22 mouse cellular contexts compared by ENCODE assay signal in genomic region chr19:10433225-10433624, GRCm38 (mm10). TPM values are rescaled to one million over a fixed set of nuclear protein-coding genes. Genes with fewer than 3 reads are reported as not detected.
DNase-seq lines count a peak whose midpoint lies in the region; ATAC-seq and TF ChIP-seq lines count a peak whose summit lies in the region.
"Had no signal": no experiment of that assay in that cellular context is flagged by ENCODE, and none has a peak within 500 bp of the region (broad histone marks: within the 10 kb centered on the region; RNA-seq: fewer than 3 reads in every experiment).

No protein-coding gene starts in this region.

- H3K4me1 ChIP-seq in midbrain, embryonic 10.5 days: peaks cover 24% of the 10 kb centered on the region
- 0 out of 2 replicates have a peak, but pooled peaks cover 4% of the 10 kb centered on the region for H3K4me1 ChIP-seq in midbrain, embryonic 14.5 days (ENCODE audit: control insufficient read depth, insufficient read depth, low read length)
- peaks cover 21% of the 10 kb centered on the region for H3K4me1 ChIP-seq in heart, embryonic 11.5 days (ENCODE audit: control insufficient read depth, insufficient read depth, low read length)
- H3K4me1 ChIP-seq in heart, postnatal 0 days (ENCODE audit: control insufficient read depth, insufficient read depth): peaks cover 18% of the 10 kb centered on the region
- H3K4me1 ChIP-seq: hindbrain, embryonic 15.5 days had no signal

- no peak for TF ChIP-seq EP300 in heart, postnatal 0 days (IDR thresholded peaks at IDR 0.05; ENCODE audit: low read depth)

- 86% methylated on average over 7 of the region's 7 CpGs for WGBS in midbrain, embryonic 10.5 days
- 80% methylated on average over 7 of the region's 7 CpGs for WGBS in midbrain, embryonic 14.5 days
- WGBS in heart, embryonic 11.5 days (ENCODE audit: insufficient replicate concordance): 33% methylated on average over 7 of the region's 7 CpGs
- WGBS in heart, postnatal 0 days: 23% methylated on average over 7 of the region's 7 CpGs

- H3K4me3 ChIP-seq in midbrain, embryonic 10.5 days: no peak overlapping the region
- H3K4me3 ChIP-seq in midbrain, embryonic 14.5 days (replicated peaks; ENCODE audit: low read depth, low read length): no peak overlapping the region
- H3K4me3 ChIP-seq in heart, embryonic 11.5 days (ENCODE audit: low read depth, low read length): no peak overlapping the region
- H3K4me3 ChIP-seq in heart, postnatal 0 days (ENCODE audit: low read depth, low read length): no peak overlapping the region
- H3K4me3 ChIP-seq: hindbrain, embryonic 15.5 days; limb, embryonic 13.5 days; liver, embryonic 12.5 days; midbrain, embryonic 13.5 days had no signal

- intact Hi-C loops in heart, postnatal 14 days (cut with DNase I): no loop called here

- H3K9me3 ChIP-seq in midbrain, embryonic 10.5 days (replicated peaks): no peaks in the 10 kb centered on the region
- no peaks in the 10 kb centered on the region for H3K9me3 ChIP-seq in midbrain, embryonic 14.5 days (ENCODE audit: control insufficient read depth, low read length)
- no peaks in the 10 kb centered on the region for H3K9me3 ChIP-seq in heart, embryonic 11.5 days (replicated peaks; ENCODE audit: control insufficient read depth, low read length)
- no peaks in the 10 kb centered on the region for H3K9me3 ChIP-seq in heart, postnatal 0 days (replicated peaks; ENCODE audit: control insufficient read depth, low read length)
- H3K9me3 ChIP-seq: G1E; hindbrain, embryonic 15.5 days; limb, embryonic 13.5 days; liver, embryonic 12.5 days; midbrain, embryonic 13.5 days had no signal

- no peak overlapping the region for H3K4me2 ChIP-seq in midbrain, embryonic 14.5 days (ENCODE audit: low read length)
- H3K4me2 ChIP-seq in heart, embryonic 11.5 days: no peak overlapping the region; the same call in 1 of the 2 replicates
- H3K4me2 ChIP-seq in heart, postnatal 0 days (ENCODE audit: low read depth, low read length): no peak overlapping the region
- H3K4me2 ChIP-seq: hindbrain, embryonic 15.5 days; limb, embryonic 13.5 days; liver, embryonic 12.5 days; midbrain, embryonic 13.5 days had no signal

- no peak for ATAC-seq in midbrain, embryonic 14.5 days (ENCODE audit: low FRiP score, low TSS enrichment)
- no peak for ATAC-seq in heart, embryonic 11.5 days (replicated peaks; ENCODE audit: insufficient number of reproducible peaks, low FRiP score, low TSS enrichment)
- ATAC-seq in heart, postnatal 0 days (ENCODE audit: insufficient read depth, low read depth): peak; percentile 13
- ATAC-seq: liver, embryonic 12.5 days; midbrain, embryonic 13.5 days had no signal

- H3K27me3 ChIP-seq in midbrain, embryonic 10.5 days (ENCODE audit: low read depth, poor library complexity, severe bottlenecking): peaks cover 33% of the 10 kb centered on the region
- H3K27me3 ChIP-seq in midbrain, embryonic 14.5 days (ENCODE audit: control insufficient read depth, insufficient read depth, low read length): no peaks in the 10 kb centered on the region
- H3K27me3 ChIP-seq in heart, embryonic 11.5 days (ENCODE audit: control insufficient read depth, insufficient read depth, low read length): peaks cover 21% of the 10 kb centered on the region
- H3K27me3 ChIP-seq in heart, postnatal 0 days (ENCODE audit: control insufficient read depth, insufficient read depth, low read length): no peaks in the 10 kb centered on the region
- H3K27me3 ChIP-seq: hindbrain, embryonic 15.5 days had no signal

- H3K27ac ChIP-seq in midbrain, embryonic 10.5 days (replicated peaks): 0 out of 2 replicates have a peak overlapping the region, but pooled peaks have one; percentile 42
- H3K27ac ChIP-seq in midbrain, embryonic 14.5 days (replicated peaks; ENCODE audit: low read depth, low read length): no peak overlapping the region
- H3K27ac ChIP-seq in heart, embryonic 11.5 days (ENCODE audit: low read depth, low read length): no peak overlapping the region
- H3K27ac ChIP-seq in heart, postnatal 0 days (ENCODE audit: low read depth): peak overlapping the region; percentile 61
- H3K27ac ChIP-seq: hindbrain, embryonic 15.5 days; limb, embryonic 13.5 days; liver, embryonic 12.5 days; midbrain, embryonic 13.5 days had no signal

- TF ChIP-seq CTCF in heart, postnatal 0 days (IDR thresholded peaks at IDR 0.05; ENCODE audit: low read depth): no peak

- DNase-seq in heart, adult 18-20 months: peak; percentile 56 to 61
- no peak for DNase-seq in heart, postnatal 14 days
- no peak for DNase-seq in midbrain, embryonic 10.5 days (ENCODE audit: low spot score)
- DNase-seq in midbrain, embryonic 14.5 days: no peak
- no peak for DNase-seq in heart, postnatal 0 days (ENCODE audit: low spot score)
- DNase-seq in thymus, postnatal 0 days (ENCODE audit: low spot score): no peak
- no peak for DNase-seq in MN1 (ENCODE audit: low spot score)
- DNase-seq: adrenal gland, adult 2 months; embryo, embryonic 11 days; gastrocnemius, postnatal 14 days; kidney, adult 2 months; kidney, postnatal 14 days; lung, adult 18-20 months; lung, postnatal 10 days; thymus, adult 18-20 months had no signal

- H3K36me3 ChIP-seq in midbrain, embryonic 10.5 days: no peaks in the 10 kb centered on the region
- peaks cover 3% of the 10 kb centered on the region; the same call in 1 of the 2 replicates for H3K36me3 ChIP-seq in midbrain, embryonic 14.5 days (ENCODE audit: control insufficient read depth, insufficient read depth, low read length)
- no peaks in the 10 kb centered on the region for H3K36me3 ChIP-seq in heart, embryonic 11.5 days (ENCODE audit: control insufficient read depth, insufficient read depth, low read length)
- no peaks in the 10 kb centered on the region for H3K36me3 ChIP-seq in heart, postnatal 0 days (replicated peaks; ENCODE audit: control insufficient read depth, insufficient read depth, low read length)
- H3K36me3 ChIP-seq: G1E; hindbrain, embryonic 15.5 days; limb, embryonic 13.5 days; liver, embryonic 12.5 days; midbrain, embryonic 13.5 days had no signal

- H3K9ac ChIP-seq in midbrain, embryonic 14.5 days (replicated peaks; ENCODE audit: low read length): no peak overlapping the region
- 0 out of 2 replicates have a peak overlapping the region, but pooled peaks have one; percentile 28 for H3K9ac ChIP-seq in heart, embryonic 11.5 days (ENCODE audit: low read depth, low read length)
- H3K9ac ChIP-seq in heart, postnatal 0 days (replicated peaks; ENCODE audit: low read depth, low read length): no peak overlapping the region
- H3K9ac ChIP-seq: hindbrain, embryonic 15.5 days; limb, embryonic 13.5 days; liver, embryonic 12.5 days had no signal

RNA-seq across cellular contexts. Expression of gene Lrrc10b, which starts 24.0 kb away (rescaled TPM):
- 1 to 10 TPM; 1.7 to 5.7 TPM for total RNA-seq in heart, adult 18-20 months (2021)
- total RNA-seq in heart, postnatal 14 days (2021): 1 to 10 TPM; 1.4 to 2.6 TPM
- polyA plus RNA-seq in midbrain, embryonic 10.5 days (2016; fragmentation: Nextera tagmentation; extraction: Ambion mirVana): 0.70 and 1.4 TPM in 2 replicates
- polyA plus RNA-seq in midbrain, embryonic 14.5 days (2014; fragmentation: Nextera tagmentation; extraction: Ambion mirVana): 0.91 and 1.1 TPM in 2 replicates
- 0.19 TPM in 1 of 2 replicates, not detected in the other for polyA plus RNA-seq in heart, embryonic 11.5 days (2014; fragmentation: Nextera tagmentation; extraction: Ambion mirVana)
- total RNA-seq in heart, postnatal 0 days (2014; rRNA removed; ENCODE audit: low replicate concordance): 1.9 TPM in 1 of 2 replicates, not detected in the other
- polyA plus RNA-seq in heart, postnatal 0 days (2015; fragmentation: Nextera tagmentation; extraction: Ambion mirVana): 0.08 and 0.18 TPM in 2 replicates
- polyA plus RNA-seq in thymus, postnatal 0 days (2015; fragmentation: Nextera tagmentation; extraction: Ambion mirVana): 0.08 and 0.17 TPM in 2 replicates
- total RNA-seq: G1E; hematopoietic stem cell, adult 5-6 weeks had no signal
- polyA plus RNA-seq: G1E had no signal

RNA-seq across cellular contexts. Expression of gene Syt7, which starts 44.3 kb away (rescaled TPM):
- total RNA-seq in heart, adult 18-20 months (2021): 10 to 100 TPM; 35.5 to 37.1 TPM
- 10 to 100 TPM; 35.0 to 39.4 TPM for total RNA-seq in heart, postnatal 14 days (2021)
- polyA plus RNA-seq in midbrain, embryonic 10.5 days (2016; fragmentation: Nextera tagmentation; extraction: Ambion mirVana): 1.6 and 2.2 TPM in 2 replicates
- polyA plus RNA-seq in midbrain, embryonic 14.5 days (2014; fragmentation: Nextera tagmentation; extraction: Ambion mirVana): 10.1 and 15.4 TPM in 2 replicates
- polyA plus RNA-seq in heart, embryonic 11.5 days (2014; fragmentation: Nextera tagmentation; extraction: Ambion mirVana): 1.2 and 2.0 TPM in 2 replicates
- 5.0 and 6.0 TPM in 2 replicates for total RNA-seq in heart, postnatal 0 days (2014; rRNA removed; ENCODE audit: low replicate concordance)
- polyA plus RNA-seq in heart, postnatal 0 days (2015; fragmentation: Nextera tagmentation; extraction: Ambion mirVana): 0.78 and 0.96 TPM in 2 replicates
- polyA plus RNA-seq in thymus, postnatal 0 days (2015; fragmentation: Nextera tagmentation; extraction: Ambion mirVana): 0.23 and 0.60 TPM in 2 replicates
- total RNA-seq: hematopoietic stem cell, adult 5-6 weeks had no signal
- polyA plus RNA-seq: G1E had no signal

RNA-seq across cellular contexts. Expression of gene Ppp1r32, which starts 49.5 kb away (rescaled TPM):
- total RNA-seq in heart, adult 18-20 months (2021): under 1 TPM in 1 of 2 experiments, not detected in 1; 0.49 TPM
- under 1 TPM; 0.32 to 0.48 TPM for total RNA-seq in heart, postnatal 14 days (2021)
- 0.39 and 0.47 TPM in 2 replicates for polyA plus RNA-seq in midbrain, embryonic 10.5 days (2016; fragmentation: Nextera tagmentation; extraction: Ambion mirVana)
- polyA plus RNA-seq in midbrain, embryonic 14.5 days (2014; fragmentation: Nextera tagmentation; extraction: Ambion mirVana): 1.4 and 1.6 TPM in 2 replicates
- polyA plus RNA-seq in heart, embryonic 11.5 days (2014; fragmentation: Nextera tagmentation; extraction: Ambion mirVana): not detected in 2 replicates
- 0.19 TPM in 1 of 2 replicates, not detected in the other for total RNA-seq in heart, postnatal 0 days (2014; rRNA removed; ENCODE audit: low replicate concordance)
- polyA plus RNA-seq in heart, postnatal 0 days (2015; fragmentation: Nextera tagmentation; extraction: Ambion mirVana): 0.14 TPM in 2 replicates
- 0.49 and 0.57 TPM in 2 replicates for polyA plus RNA-seq in thymus, postnatal 0 days (2015; fragmentation: Nextera tagmentation; extraction: Ambion mirVana)
- total RNA-seq: hematopoietic stem cell, adult 5-6 weeks had no signal
- polyA plus RNA-seq: limb, embryonic 13.5 days; liver, embryonic 12.5 days had no signal

Comparison
In these comparisons a context has a peak if more than half of its experiments do, and no peak if none do; other contexts are left out.
1. DNase-seq: peak in heart, adult 18-20 months (2 of 2); none in heart, postnatal 14 days (0 of 2), midbrain, embryonic 10.5 days (single experiment), midbrain, embryonic 14.5 days (single experiment), heart, postnatal 0 days (single experiment), thymus, postnatal 0 days (single experiment) and MN1 (single experiment).
2. H3K27ac ChIP-seq: peak in midbrain, embryonic 10.5 days (single experiment) and heart, postnatal 0 days (single experiment); none in midbrain, embryonic 14.5 days (single experiment) and heart, embryonic 11.5 days (single experiment).